1 mouse cellular context compared by ENCODE assay signal in genomic region chr12:105730851-105731460, GRCm38 (mm10).
TF ChIP-seq lines count a peak whose summit lies in the region.

No protein-coding gene starts in this region.

TF ChIP-seq in MEL, 35 proteins besides CTCF, POLR2A, EP300 and RAD21:
- TF ChIP-seq RCOR1 (IDR thresholded peaks at IDR 0.05; ENCODE audit: low read depth, low read length) (no peak), NRF1 (IDR thresholded peaks at IDR 0.05; ENCODE audit: insufficient read depth, low read depth, low read length, poor library complexity, severe bottlenecking) (no peak), MEF2A (IDR thresholded peaks at IDR 0.05; ENCODE audit: extremely low read depth, insufficient replicate concordance, low read depth, low read length, poor library complexity, severe bottlenecking) (no peak), TCF12 (IDR thresholded peaks at IDR 0.05; ENCODE audit: low read depth, low read length) (peak; percentile 14; the same call in 1 of the 2 replicates), USF2 (IDR thresholded peaks at IDR 0.05; ENCODE audit: borderline replicate concordance in 1 of 2, insufficient read depth in 1 of 2, low read depth in 1 of 2, low read length in 2 of 2) (no peak), GATA1 (IDR thresholded peaks at IDR 0.05; ENCODE audit: low read depth, low read length) (peak; percentile 54), POLR2AphosphoS5 (IDR thresholded peaks at IDR 0.05; ENCODE audit: borderline replicate concordance, low read depth, low read length) (no peak), ZNF384 (IDR thresholded peaks at IDR 0.05; ENCODE audit: low read depth, low read length) (no peak), MAFK (IDR thresholded peaks at IDR 0.05; ENCODE audit: borderline replicate concordance, low read depth, low read length) (no peak), MYC (IDR thresholded peaks at IDR 0.05; ENCODE audit: low read depth, low read length) (no peak), UBTF (IDR thresholded peaks at IDR 0.05; ENCODE audit: borderline replicate concordance, insufficient read depth, low read depth, low read length) (no peak), GABPA (IDR thresholded peaks at IDR 0.05; ENCODE audit: low read depth, low read length) (no peak), JUND (IDR thresholded peaks at IDR 0.05; ENCODE audit: low read depth, low read length) (no peak), ELF1 (IDR thresholded peaks at IDR 0.05; ENCODE audit: low read depth, low read length) (peak; percentile 56; the same call in 1 of the 2 replicates), ETS1 (IDR thresholded peaks at IDR 0.05; ENCODE audit: low read depth, low read length) (peak; percentile 48)
